Mouse (Mus musculus): ENCODE measurements at regions not wholly inside any gene's neighbourhood (a gene's known extent, or its start where the extent isn't known, plus 50 kb on each side); places are given as distances from the start of the nearest gene placed in this dataset.

DNA sequence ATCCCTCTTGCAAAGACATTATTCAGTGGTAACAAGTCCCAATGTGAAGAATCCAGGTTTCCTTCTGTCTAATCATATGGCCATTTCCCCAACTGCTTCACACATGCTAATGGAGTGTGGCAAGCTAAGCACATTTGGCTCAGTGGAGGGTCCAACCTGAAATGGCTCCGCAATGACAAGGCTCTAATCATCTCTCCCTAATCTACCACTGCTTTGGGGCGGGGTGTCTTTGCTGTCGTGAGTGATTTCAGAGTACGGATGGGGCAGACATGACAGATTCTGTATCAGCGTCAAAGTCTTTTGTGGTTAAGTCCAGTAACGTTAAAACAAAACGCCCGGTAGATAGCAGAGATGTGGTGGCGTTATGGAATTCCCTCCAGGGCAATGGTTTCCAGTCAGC is 52.2 kb upstream of the Lmo4 start:
- DNase-seq (ENCODE audit: inconsistent age in 2 of 2, low spot score in 1 of 2) = no peak

DNA sequence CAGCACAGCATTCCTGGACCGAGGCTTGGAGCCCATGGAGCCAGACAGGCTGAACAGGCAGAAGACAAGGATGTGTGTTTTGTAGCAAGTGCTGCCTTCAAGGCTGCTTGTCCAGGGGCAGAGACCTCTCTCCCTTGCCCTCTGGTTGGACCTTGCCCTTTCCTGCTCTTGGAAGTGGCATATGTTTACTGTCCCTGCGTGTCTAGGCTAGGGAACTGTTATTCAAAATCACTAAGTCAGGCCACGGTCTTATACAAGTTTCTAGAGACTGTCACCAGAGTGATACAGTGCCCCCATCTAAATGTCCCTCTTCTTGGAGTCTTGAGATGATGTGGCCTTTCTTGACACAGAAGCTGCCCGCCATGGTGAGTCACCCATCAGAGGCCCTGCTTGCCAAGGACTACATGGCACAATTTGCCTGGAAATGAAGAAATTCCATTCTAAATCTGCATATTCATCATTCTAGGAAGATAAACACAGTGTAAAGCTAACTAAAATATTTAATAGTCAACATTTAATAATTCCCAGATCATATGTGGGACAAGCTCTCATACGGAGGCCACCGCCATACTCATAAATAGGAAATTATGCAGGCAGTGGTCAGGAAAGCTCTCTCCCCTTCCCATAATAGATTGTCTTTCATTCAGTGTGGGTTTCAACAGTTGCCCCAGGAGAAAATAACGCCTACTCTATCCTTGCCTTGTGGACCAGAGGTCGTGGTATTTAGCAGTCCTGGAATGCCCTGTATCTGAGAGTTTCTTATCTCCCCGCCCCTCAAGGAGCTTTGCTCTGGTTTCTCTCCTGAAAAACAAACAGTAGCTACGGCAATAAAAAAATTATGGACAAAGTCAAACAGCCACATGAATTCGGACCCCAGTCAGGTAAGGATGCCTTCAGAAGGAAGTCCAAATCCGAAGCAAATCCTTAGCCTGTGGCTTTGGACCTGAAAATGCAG is 50.9 kb upstream of the Lmo4 start:
- DNase-seq (ENCODE audit: inconsistent age in 2 of 2, low spot score in 1 of 2) = peak; percentile 38 to 89
